In genomic region chr10:12735695-12736094, GRCm38 (mm10) we compare ENCODE assay signal across 16 mouse cellular contexts.
"Had no signal": no experiment of that assay in that cellular context is flagged by ENCODE, and none has a peak within 500 bp of the region (broad histone marks: within the 10 kb centered on the region; RNA-seq: fewer than 3 reads in every experiment).

No protein-coding gene starts in this region.

- H3K27ac ChIP-seq: limb, embryonic 13.5 days; liver, embryonic 15.5 days had no signal

- H3K4me3 ChIP-seq: limb, embryonic 13.5 days; liver, embryonic 15.5 days had no signal

- H3K4me2 ChIP-seq: limb, embryonic 13.5 days; liver, embryonic 15.5 days; midbrain, embryonic 11.5 days had no signal

- H3K27me3 ChIP-seq: limb, embryonic 13.5 days; liver, embryonic 15.5 days had no signal

- H3K9me3 ChIP-seq: liver, embryonic 15.5 days had no signal

- DNase-seq: kidney, adult 18-20 months; kidney, adult 9 months; kidney, postnatal 14 days; kidney, postnatal 4 days; left cerebral cortex, postnatal 4 days; liver; lung, adult 2 months; lung, postnatal 14 days; lung, postnatal 4 days; midbrain, embryonic 14.5 days; retina, postnatal 1 day; thymus, adult 18-20 months; thymus, postnatal 36 days had no signal

- H3K4me1 ChIP-seq: liver, embryonic 15.5 days had no signal

- H3K9ac ChIP-seq: limb, embryonic 13.5 days; liver, embryonic 15.5 days had no signal
